Mouse (Mus musculus) hematopoietic multipotent progenitor cell, adult 10-12 weeks (in vitro differentiated cells): Measurements from ENCODE around the gene Best3. TPM values are rescaled to one million over a fixed set of nuclear protein-coding genes. Genes with fewer than 3 reads are reported as not detected.

Source experiments
- polyA plus RNA-seq: library from polyadenylated mRNA; stranded (reverse); fragments of >175 nt; gene quantifications from 2 replicates; pipeline ENCODE4 v1.2.3, GENCODE M21; 2012; ENCODE audit warnings: low replicate concordance

Gene Best3
- 0.15 TPM in 1 of 2 replicates, not detected in the other for polyA plus RNA-seq

GRCm38 (mm10) chr10:116986264-116987082 is at the start of gene Best3:
Gene Best3 (plus strand): TSS chr10:116986314.

DNA sequence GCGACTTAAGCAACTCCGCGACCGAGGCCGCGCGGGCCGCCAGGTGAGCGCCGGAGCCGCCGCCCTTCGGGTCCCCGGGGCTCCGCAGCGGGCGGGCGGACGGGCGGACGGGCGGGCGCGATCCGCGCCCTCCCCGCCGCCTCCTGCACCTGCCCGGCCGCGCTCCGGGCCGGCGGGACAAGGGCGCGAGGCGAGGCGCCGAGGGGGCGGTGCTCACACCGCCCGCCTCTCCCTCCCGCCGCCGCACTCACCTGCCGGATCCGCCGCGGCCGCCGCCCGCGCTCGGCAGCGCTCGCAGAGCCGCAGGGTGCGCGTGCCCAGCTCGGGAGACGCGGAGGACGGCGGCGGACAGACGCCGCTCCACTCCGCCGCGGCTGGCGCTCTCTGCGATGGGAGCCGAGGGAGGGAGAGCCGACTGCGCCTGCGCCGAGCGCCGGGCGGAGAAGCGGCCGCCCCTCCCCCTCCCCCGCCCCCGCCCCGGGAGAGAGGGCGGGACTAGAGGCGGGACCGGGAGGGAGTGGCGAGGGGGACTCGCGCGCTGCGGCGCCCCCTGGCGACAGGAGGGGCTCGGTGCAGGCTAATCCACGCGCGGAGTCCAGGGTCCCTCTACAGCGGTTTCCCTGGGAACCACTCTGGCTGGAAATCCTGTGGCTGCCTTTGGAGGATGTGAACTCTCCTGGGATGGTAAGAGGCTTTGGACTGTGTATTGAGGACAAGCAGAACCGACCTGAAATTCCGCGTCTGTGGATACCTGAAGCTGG is 35.9 kb upstream of the Best3 start, which contains the start of gene Rab3ip:
Gene Rab3ip, minus strand, starts transcription at position 761 of the 761 bp plus-strand sequence.

GRCm38 (mm10) chr10:116972509-116972908 is 13.6 kb upstream of the Best3 start, which contains the start of gene Gm10271:
Gene Gm10271 (minus strand): TSS chr10:116972609.

GRCm38 (mm10) chr10:117045175-117046056 is 59.3 kb downstream of the Best3 start, which contains the start of gene Lrrc10:
Gene Lrrc10 (plus strand): TSS chr10:117045341.

GRCm38 (mm10) chr10:117063254-117064021 is 77.3 kb downstream of the Best3 start, which contains the start of gene Cct2:
Gene Cct2 (minus strand): TSS chr10:117063814.

Other genes starting within 250 kb of the Best3 start
- not detected in 2 replicates for gene Myrfl, start 89.4 kb upstream of the Best3 start, polyA plus RNA-seq
- gene Rab3ip, start 35.5 kb upstream of the Best3 start, polyA plus RNA-seq: 33.1 and 34.5 TPM in 2 replicates
- gene Gm10271, start 13.7 kb upstream of the Best3 start, polyA plus RNA-seq: not detected in 2 replicates
- gene Lrrc10, start 59.0 kb downstream of the Best3 start, polyA plus RNA-seq: not detected in 2 replicates
- gene Cct2, start 77.5 kb downstream of the Best3 start, polyA plus RNA-seq: 11.2 and 13.2 TPM in 2 replicates
- gene Frs2, start 162.2 kb downstream of the Best3 start, polyA plus RNA-seq: 15.2 and 19.3 TPM in 2 replicates
- gene Yeats4, start 238.2 kb downstream of the Best3 start, polyA plus RNA-seq: 108 and 185 TPM in 2 replicates